Mouse (Mus musculus) kidney, postnatal 10 days (tissue): ENCODE results near the gene Lsamp.

ENCODE experiments used
- DNase-seq: peaks from one replicate; pipeline ENCODE4 v3.0.0; 2021; ENCODE audit warnings: mixed read lengths

The Lsamp gene

GRCm38 (mm10) chr16:41317992-41318391 is 1333.8 kb downstream of the Lsamp start:
- DNase-seq = no peak

GRCm38 (mm10) chr16:41343431-41343830 is 1359.3 kb downstream of the Lsamp start:
- DNase-seq = no peak

GRCm38 (mm10) chr16:41365138-41365537 is 1381.0 kb downstream of the Lsamp start:
- no peak for DNase-seq

GRCm38 (mm10) chr16:41383702-41384101 is 1399.5 kb downstream of the Lsamp start:
- DNase-seq = no peak

GRCm38 (mm10) chr16:41384288-41384687 is 1400.1 kb downstream of the Lsamp start:
- no peak for DNase-seq

- DNase-seq = no peak
Measured at GRCm38 (mm10) chr16:41408850-41409249, 1424.7 kb downstream of the Lsamp start.

GRCm38 (mm10) chr16:41410671-41411070 is 1426.5 kb downstream of the Lsamp start:
- no peak for DNase-seq

- no peak for DNase-seq
Measured at GRCm38 (mm10) chr16:41417363-41417762, 1433.2 kb downstream of the Lsamp start.

- no peak for DNase-seq
Measured at GRCm38 (mm10) chr16:41467391-41467790, 1483.2 kb downstream of the Lsamp start.

- no peak for DNase-seq
Measured at GRCm38 (mm10) chr16:41478694-41479093, 1494.5 kb downstream of the Lsamp start.

- DNase-seq = no peak
Measured at GRCm38 (mm10) chr16:41481832-41482231, 1497.7 kb downstream of the Lsamp start.

GRCm38 (mm10) chr16:41510915-41511552 is 1526.9 kb downstream of the Lsamp start:
- DNase-seq = peak; percentile 7

- DNase-seq = peak; percentile 13
Measured at GRCm38 (mm10) chr16:41521566-41521965, 1537.4 kb downstream of the Lsamp start.

- DNase-seq = peak; percentile 18
Measured at GRCm38 (mm10) chr16:41524266-41524665, 1540.1 kb downstream of the Lsamp start.

GRCm38 (mm10) chr16:41532661-41533551 is 1548.7 kb downstream of the Lsamp start:
- DNase-seq = peak; percentile 17

- DNase-seq = no peak
Measured at GRCm38 (mm10) chr16:41533686-41534085, 1549.5 kb downstream of the Lsamp start.

- no peak for DNase-seq
Measured at GRCm38 (mm10) chr16:41535806-41536205, 1551.6 kb downstream of the Lsamp start.

- peak; percentile 7 for DNase-seq
Measured at GRCm38 (mm10) chr16:41542641-41543040, 1558.5 kb downstream of the Lsamp start.

- no peak for DNase-seq
Measured at GRCm38 (mm10) chr16:41551164-41551563, 1567.0 kb downstream of the Lsamp start.

GRCm38 (mm10) chr16:41551851-41552262 is 1567.7 kb downstream of the Lsamp start:
- no peak for DNase-seq

GRCm38 (mm10) chr16:41557104-41557503 is 1572.9 kb downstream of the Lsamp start:
- DNase-seq = peak; percentile 9

- no peak for DNase-seq
Measured at GRCm38 (mm10) chr16:41565233-41565632, 1581.1 kb downstream of the Lsamp start.

GRCm38 (mm10) chr16:41588675-41589301 is 1604.6 kb downstream of the Lsamp start:
- DNase-seq = no peak

- no peak for DNase-seq
Measured at GRCm38 (mm10) chr16:41612229-41612628, 1628.1 kb downstream of the Lsamp start.
